Mouse (Mus musculus): ENCODE data around the gene Klf13.

- no peak; the same call in 1 of the 2 replicates for TF ChIP-seq EP300 (IDR thresholded peaks at IDR 0.05)
- no peak for TF ChIP-seq CTCF (IDR thresholded peaks at IDR 0.05)
Measured at GRCm38 (mm10) chr7:63858571-63859152, 80.1 kb downstream of the Klf13 start.
